Mouse (Mus musculus) naive thymus-derived CD4-positive, alpha-beta T cell, adult 2 months (primary cell): ENCODE measurements at regions not wholly inside any gene's neighbourhood (a gene's known extent, or its start where the extent isn't known, plus 50 kb on each side); places are given as distances from the start of the nearest gene placed in this dataset.

Experiments used
- DNase-seq: peaks from one replicate; pipeline ENCODE4 v3.0.0-alpha.2; 2011; ENCODE audit warnings: low read depth

DNA sequence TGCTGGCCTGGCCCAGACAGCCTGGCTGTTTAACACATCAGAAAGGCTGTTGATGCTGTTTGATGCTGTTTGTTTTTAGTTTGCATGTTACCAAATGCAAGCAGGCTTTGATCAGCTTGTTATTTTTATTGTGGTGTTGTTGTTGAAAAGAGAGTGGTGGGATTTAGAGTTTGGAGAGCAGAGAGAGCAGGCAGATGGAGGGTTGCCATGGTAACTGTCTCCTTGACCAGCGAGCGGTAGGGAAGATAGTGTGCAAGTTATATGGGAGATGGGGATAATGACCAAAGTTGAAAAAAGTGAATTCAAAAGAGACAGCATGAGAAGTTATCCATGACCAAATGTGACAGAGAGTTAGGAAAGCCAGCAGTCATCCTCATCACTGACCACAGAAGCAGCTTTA is 83.3 kb downstream of the Cmc2 start:
- no peak for DNase-seq

DNA sequence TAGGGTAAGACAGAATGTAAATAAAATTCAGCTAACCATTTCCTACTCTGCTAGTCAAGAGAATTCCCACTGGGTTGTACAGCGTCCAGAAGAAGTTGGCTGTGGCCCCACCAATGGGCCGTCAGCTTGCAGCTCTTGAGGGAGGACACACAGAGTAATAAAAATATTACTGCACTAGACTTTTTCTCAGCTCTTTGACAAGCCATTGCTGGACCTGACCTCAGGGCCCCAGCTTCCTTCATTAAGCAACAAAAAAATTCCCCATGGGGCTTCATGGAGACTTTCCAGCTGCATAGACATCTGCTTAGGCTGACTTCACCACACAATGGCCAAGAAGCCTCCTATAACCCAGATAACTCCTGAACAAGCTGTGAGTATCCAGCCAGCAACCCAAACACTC is 89.1 kb downstream of the Cmc2 start:
- no peak for DNase-seq

DNA sequence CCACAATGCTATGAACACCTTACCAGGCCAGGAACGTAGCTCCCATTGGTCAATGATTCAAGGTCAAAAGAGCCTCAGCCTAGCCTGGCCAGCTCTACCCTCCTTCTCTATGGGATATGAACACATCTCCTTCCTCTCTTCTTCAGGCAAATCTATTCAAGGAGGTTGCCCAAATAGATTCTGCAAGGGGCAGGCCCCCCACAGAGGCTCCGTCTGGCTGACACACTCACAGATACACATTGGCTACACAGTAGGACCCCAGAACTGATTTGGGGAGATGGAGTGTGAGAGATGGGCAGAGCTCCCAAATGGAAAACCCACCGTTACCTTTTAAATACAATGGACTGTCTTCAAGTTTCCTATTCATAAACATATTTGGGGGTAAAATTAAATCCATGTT is 91.6 kb downstream of the Cmc2 start:
- no peak for DNase-seq

DNA sequence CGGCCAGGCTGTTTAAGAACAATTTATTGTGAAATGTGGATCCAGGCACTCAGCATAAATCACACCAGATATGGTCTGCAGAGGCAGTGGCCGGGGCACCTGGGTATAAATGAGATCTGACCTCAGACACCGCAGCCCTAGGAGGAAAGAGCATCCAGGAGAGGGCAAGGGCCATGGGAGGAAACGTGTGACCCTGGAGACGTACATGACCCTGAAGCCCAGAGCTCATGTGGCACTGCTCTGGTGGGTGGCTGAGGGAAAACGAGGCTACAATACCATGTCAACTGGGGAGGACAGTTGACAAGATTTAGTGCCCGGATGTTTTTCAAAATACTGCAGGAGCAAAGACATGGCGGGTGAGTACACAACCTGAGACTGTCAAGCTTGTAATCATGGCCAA is 93.0 kb downstream of the Cmc2 start:
- no peak for DNase-seq

DNA sequence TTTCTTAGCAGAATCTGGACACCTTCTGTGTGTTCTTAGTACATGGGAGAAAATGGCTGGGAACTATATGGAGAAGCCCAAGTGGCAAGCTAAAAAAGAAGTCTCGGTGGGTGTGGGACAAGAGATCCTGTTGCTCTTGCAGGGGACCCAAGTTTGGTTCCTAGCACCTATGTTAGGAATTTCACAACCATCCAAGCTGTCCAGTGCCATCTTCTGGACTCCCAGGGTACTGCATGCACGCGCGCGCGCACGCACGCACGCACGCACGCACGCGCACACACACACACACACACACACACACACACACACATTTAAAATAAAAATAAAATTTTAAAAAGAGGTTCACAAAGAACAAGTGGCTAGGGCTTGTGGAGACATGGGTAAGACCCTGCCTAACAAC is 94.1 kb downstream of the Cmc2 start:
- no peak for DNase-seq

DNA sequence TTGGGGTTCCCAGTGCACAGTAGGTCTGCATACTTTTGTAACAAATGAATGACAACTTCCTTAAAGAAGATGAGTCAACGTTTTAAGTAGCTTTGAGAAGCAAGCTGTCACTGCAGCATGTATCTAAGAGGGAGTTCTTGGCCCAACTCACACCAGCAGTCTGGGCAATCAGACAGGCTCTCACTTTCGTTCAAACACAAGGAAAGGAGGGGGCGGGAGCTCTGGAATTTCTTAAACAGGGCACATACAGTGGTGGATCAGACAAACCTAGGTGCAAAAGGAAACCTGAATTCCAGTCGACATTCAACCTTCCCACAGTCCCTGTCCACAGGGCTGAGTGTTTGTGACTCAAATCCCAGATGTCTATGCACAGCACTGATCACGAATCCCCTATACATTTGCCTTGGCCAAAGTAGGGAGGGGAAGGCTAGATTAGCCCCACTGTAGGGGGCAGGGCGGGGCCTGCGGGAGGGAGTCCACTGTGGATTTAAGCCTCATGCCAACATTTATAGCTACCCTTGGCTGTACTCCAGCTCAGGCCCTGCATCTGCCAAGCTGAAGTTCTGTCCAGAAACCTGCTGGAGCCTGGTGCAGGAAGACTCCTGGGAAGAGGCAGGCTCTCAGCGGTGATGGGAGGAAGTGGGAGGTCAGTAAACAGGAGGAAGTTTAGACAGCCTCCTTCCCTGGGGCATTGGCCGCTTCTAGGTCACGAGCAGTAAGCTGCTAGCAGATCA is 81.5 kb upstream of the Cdyl2 start:
- no peak for DNase-seq

DNA sequence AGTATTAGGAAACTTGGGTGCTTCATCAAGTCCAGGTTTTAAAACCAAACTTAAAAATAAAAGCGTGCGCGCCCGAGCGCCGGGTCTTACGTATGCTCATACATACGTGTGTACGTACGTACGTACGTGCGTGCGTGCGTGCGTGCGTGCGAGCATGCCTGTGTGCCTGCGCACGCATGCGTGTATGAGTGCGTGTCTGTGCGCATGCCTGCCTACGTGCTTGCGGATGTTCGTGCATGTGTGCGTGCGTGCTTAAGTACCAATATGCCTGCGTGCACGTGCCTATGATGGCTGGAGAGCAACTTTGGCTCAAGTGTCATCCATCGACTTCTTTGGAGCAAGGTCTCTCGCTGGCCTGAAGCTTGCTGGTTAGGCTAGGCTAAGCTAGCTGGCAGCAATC is 68.5 kb upstream of the Cdyl2 start:
- no peak for DNase-seq

DNA sequence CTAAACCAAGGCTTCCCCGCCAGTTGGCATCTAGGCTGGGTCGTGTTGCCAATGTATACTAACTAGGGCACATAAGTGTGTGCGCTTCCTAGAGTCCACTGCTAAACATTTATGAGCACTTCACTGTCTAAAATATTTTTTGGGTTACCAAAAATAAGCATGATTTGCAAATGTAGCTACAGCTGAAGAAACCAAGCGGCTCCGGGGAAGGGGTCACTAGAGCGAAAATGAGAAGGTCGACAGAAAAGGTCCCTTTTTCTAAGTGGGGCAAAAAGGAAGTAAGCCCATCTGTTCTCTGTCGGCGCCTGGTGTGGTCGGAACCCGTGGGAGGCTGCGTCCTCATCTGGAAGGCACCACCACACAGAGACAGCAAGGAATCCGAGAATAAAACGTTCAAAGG is 67.8 kb upstream of the Cdyl2 start:
- no peak for DNase-seq

DNA sequence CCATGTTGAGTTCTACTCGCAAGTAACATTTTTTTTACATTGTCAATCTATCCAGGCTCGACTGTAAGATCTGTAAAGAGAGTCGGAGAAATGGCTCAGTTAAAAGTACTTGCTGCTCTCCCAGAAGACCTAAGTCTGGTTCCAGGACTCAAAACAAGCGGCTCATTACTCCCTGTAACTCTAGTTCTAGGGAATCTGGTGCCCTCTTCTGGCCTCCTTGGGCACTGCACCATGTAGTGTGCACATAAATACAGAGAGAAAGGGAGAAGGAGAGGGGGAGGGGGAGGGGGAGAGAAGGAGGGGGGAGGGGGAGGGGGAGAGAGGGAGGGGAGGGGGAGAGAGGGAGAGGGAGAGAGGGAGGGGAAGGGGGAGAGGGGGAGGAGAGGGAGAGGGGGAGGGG is 66.2 kb upstream of the Cdyl2 start:
- peak; percentile 4 for DNase-seq

DNA sequence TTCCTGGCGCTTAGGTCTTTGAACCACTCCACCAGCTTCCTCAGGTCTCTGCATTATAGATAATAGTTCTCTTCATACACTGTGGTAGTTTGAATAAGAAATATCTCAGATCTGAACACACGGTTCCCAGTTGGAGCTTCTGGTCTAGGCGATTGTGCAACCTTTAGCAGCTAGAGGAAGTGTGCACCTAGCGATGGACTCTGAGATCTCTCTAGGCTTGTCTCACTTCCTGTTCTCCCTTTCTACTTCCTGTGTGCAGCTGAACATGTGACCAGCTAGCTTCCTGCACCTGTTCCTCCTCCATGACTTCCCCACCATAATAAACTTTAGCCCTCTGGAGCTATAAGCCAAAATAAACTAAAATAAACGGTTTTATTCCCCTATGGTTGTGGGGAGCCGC is 62.9 kb upstream of the Cdyl2 start:
- DNase-seq = no peak

DNA sequence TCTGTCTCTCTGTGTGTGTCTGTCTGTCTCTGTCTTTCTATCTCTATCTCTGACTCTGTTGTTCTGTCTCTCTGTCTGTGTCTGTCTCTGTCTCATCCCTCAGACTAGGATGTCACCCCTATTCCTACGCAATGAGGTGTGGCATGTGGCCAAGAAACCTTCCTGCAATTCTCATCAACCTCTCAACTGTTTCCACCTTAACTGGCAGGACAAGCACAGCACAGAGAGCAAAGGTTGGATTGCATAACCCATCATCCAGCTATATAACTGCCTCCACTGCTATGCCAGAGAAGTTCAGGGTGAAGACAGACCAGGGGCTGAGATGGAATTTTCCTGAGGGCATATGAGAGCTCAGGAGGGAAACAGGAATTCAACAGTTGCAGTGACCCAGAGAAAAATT is 60.3 kb upstream of the Cdyl2 start:
- no peak for DNase-seq

DNA sequence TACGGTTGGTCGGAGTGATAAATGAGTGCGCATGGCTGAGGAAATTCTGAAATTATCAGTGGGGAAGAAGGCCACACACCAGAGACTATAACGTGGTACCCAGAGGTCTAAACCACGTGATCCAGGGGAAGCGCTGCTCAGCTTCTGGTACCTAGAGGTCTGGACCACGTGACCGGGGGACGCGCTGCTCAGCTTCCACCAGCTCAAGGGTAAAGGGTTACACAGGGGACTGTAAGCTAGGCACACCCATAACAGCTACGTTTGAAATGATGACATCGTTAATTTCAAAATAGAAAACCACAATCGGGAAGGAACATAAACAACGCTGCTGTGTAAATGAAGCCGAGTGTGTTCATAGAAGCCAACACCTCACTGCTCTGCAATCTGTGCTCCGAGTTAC is 57.5 kb upstream of the Cdyl2 start:
- DNase-seq = no peak
